Mouse (Mus musculus) CD4-positive naive resting alpha-beta T cell, adult 57 days (primary cell): ENCODE measurements around the gene Kcnip1. TPM values are rescaled to one million over a fixed set of nuclear protein-coding genes. Genes with fewer than 3 reads are reported as not detected.

ENCODE experiments used
- total RNA-seq: library from RNA; stranded (reverse); gene quantifications from one replicate; pipeline ENCODE4 v1.2.4, GENCODE M21; 2023

Kcnip1 gene
- total RNA-seq, result not detected

DNA sequence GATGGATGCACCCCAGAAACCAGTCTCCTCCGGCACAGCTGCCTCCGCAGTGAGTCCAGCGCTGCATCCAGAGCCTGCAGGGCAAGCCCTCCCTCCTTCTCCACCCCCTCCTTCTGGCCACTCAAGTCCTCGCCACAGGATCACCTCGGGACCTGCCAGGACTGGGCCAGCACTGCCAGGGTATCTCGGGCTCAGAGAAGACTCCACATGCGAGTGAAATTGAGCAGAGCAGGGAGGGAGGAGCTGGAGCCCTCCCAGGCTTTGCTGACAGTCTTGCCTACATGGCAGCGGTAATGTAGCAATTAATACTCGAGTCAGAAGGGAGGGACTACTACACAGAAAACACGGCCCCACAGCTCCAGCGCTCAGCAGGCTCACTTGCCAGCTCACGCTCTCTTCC is at the start of gene Kcnip1:
TSS of gene Kcnip1 (minus strand) at position 215 of the 400 bp plus-strand sequence.

DNA sequence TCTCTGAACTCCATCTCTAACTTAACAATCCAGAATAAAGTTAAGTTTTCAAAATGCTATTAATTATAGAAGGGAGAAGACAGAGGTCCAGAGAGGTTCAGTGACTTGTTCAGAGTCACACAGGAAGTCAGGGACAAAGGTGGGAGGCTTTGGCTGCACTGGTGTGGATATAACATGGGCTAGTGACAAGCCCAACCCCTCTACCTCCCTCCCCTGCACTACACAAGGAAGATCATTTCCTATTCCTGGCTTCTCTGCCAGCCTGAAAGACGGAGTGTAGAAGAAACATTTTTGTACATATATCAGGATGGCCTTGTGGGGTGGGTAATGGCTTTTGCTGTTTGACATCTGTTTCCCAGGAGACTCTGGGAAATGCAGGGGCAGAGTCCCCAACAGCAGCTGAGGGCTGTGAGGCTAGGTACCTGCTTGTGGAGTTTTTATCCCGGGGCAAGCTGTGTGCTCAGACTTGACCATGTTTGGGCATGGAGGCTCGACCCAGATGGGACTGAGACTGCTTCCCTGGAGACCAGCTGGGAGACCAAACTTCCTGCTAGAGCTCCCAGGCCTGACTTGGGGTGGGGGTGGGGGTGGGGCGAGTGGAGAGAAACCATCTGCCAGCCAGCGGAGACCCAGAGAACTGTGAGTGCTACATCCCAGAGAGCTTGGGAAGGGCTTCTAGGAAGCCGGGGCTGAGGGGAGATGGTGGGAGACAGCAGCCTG is 30.1 kb downstream of the Kcnip1 start, which contains the start of gene Kcnmb1:
TSS of gene Kcnmb1 (plus strand) at position 326 of the 720 bp plus-strand sequence.

DNA sequence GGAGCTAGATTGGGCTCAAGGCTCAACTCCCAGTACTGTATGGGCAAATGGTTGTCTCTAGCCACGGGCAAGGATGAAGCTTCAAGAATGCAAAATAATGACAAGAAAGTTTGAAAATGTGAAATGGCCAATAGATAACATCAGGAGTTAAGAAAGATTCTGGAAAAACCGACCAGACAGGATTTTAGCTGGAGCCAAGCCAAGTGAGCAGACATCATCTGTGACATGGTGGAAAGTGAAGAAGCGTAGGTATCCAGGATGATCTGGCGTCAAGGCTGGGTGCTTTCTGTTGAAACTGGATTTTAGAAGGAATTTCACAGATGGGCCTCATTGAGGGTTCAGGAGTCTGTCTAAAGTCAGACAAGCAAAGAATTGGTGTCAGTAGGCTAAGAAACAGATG is 394.0 kb downstream of the Kcnip1 start, which contains the start of gene D130052B06Rik:
TSS of gene D130052B06Rik (plus strand) at position 317 of the 400 bp plus-strand sequence.

Other genes with a start within 250 kb of the Kcnip1 start
- gene Kcnmb1, start 30.1 kb downstream of the Kcnip1 start, total RNA-seq, result not detected
- gene Lcp2, start 53.8 kb upstream of the Kcnip1 start, total RNA-seq, result 259 TPM
- gene 4930469K13Rik, start 105.4 kb upstream of the Kcnip1 start, total RNA-seq, result not detected
- gene Foxi1, start 214.9 kb upstream of the Kcnip1 start, total RNA-seq, result not detected